Mouse (Mus musculus): Measurements from ENCODE around the gene Nelfcd.

GRCm38 (mm10) chr2:174438181-174438580, 22.6 kb downstream of the Nelfcd start:
- TF ChIP-seq CTCF (IDR thresholded peaks at IDR 0.05; ENCODE audit: borderline replicate concordance, insufficient read depth, low read depth, low read length), result no peak
- TF ChIP-seq POLR2A (IDR thresholded peaks at IDR 0.05; ENCODE audit: borderline replicate concordance, insufficient read depth, low read length), result no peak
